Mouse (Mus musculus) spleen, adult 2 months (tissue): ENCODE measurements around the gene Eif3l.

Source experiments
- CTCF ChIP-seq: fragments of 200-500 bp; IDR thresholded peaks from 2 replicates; pipeline ENCODE4 v1.5.1; 2011; ENCODE audit warnings: mild to moderate bottlenecking, inconsistent platforms; ENCODE audit not compliant: insufficient read depth, insufficient read length, insufficient replicate concordance; ENCODE audit errors: extremely low read depth
- POLR2A ChIP-seq: fragments of 200-500 bp; IDR thresholded peaks from 2 replicates; pipeline ENCODE4 v1.6.1; 2011; ENCODE audit warnings: low read depth, low read length, inconsistent platforms

GRCm38 (mm10) chr15:79048186-79048585, 26.8 kb upstream of the Eif3l start:
- TF ChIP-seq CTCF: no peak
- TF ChIP-seq POLR2A: no peak
